Mouse (Mus musculus): ENCODE results near the gene Eif4h. TPM values are rescaled to one million over a fixed set of nuclear protein-coding genes. Genes with fewer than 3 reads are reported as not detected.

Eif4h gene
- 100 TPM for polyA plus RNA-seq (2014; fragmentation: Illumina TruSeq; extraction: RNeasy Lipid Tissue Mini Kit (QIAGEN cat#74804); ENCODE audit: low replicate concordance)

GRCm38 (mm10) chr5:134639269-134639682, at the start of gene Eif4h:
Gene Eif4h (minus strand): TSS chr5:134639490.

GRCm38 (mm10) chr5:134688086-134688717, 48.9 kb upstream of the Eif4h start, which contains the start of gene Limk1:
Gene Limk1 (minus strand): TSS chr5:134688598.

GRCm38 (mm10) chr5:134614802-134615201, 24.5 kb downstream of the Eif4h start, which contains the start of gene Lat2:
Gene Lat2 (minus strand): TSS chr5:134615025.

GRCm38 (mm10) chr5:134581146-134581545, 58.1 kb downstream of the Eif4h start, which contains the start of gene Rfc2:
Gene Rfc2 (plus strand): TSS chr5:134581366.

Other genes with a start within 250 kb of the Eif4h start
- 11.2 TPM for gene Gtf2ird1, start 182.8 kb downstream of the Eif4h start, polyA plus RNA-seq (2014; fragmentation: Illumina TruSeq; extraction: RNeasy Lipid Tissue Mini Kit (QIAGEN cat#74804); ENCODE audit: low replicate concordance)
- 1.1 TPM for gene Clip2, start 87.1 kb downstream of the Eif4h start, polyA plus RNA-seq (2014; fragmentation: Illumina TruSeq; extraction: RNeasy Lipid Tissue Mini Kit (QIAGEN cat#74804); ENCODE audit: low replicate concordance)
- 2.6 TPM for gene Syna, start 79.3 kb downstream of the Eif4h start, polyA plus RNA-seq (2014; fragmentation: Illumina TruSeq; extraction: RNeasy Lipid Tissue Mini Kit (QIAGEN cat#74804); ENCODE audit: low replicate concordance)
- gene Rfc2, start 58.1 kb downstream of the Eif4h start, polyA plus RNA-seq (2014; fragmentation: Illumina TruSeq; extraction: RNeasy Lipid Tissue Mini Kit (QIAGEN cat#74804); ENCODE audit: low replicate concordance) = 5.3 TPM
- 4.4 TPM for gene Lat2, start 24.5 kb downstream of the Eif4h start, polyA plus RNA-seq (2014; fragmentation: Illumina TruSeq; extraction: RNeasy Lipid Tissue Mini Kit (QIAGEN cat#74804); ENCODE audit: low replicate concordance)
- gene Limk1, start 49.1 kb upstream of the Eif4h start, polyA plus RNA-seq (2014; fragmentation: Illumina TruSeq; extraction: RNeasy Lipid Tissue Mini Kit (QIAGEN cat#74804); ENCODE audit: low replicate concordance) = 0.37 TPM
- gene Eln, start 107.8 kb upstream of the Eif4h start, polyA plus RNA-seq (2014; fragmentation: Illumina TruSeq; extraction: RNeasy Lipid Tissue Mini Kit (QIAGEN cat#74804); ENCODE audit: low replicate concordance) = 1.1 TPM